Mouse (Mus musculus) forebrain, embryonic 14.5 days (tissue): ENCODE measurements around the gene Olfr961. TPM values are rescaled to one million over a fixed set of nuclear protein-coding genes. Genes with fewer than 3 reads are reported as not detected.

Source experiments
- ATAC-seq: fragments of 200-750 bp; cut with Nextera tagmentation; 2 replicates; pipeline ENCODE4 v1.8.0; 2017; ENCODE audit warnings: mild to moderate bottlenecking, moderate library complexity
- DNase-seq: peaks from one replicate; pipeline ENCODE4 v3.0.0-alpha.2; 2015; ENCODE audit warnings: low spot score
- H3K27ac ChIP-seq: fragments of 300-500 bp; sonication (generic); 2 replicates; pipeline ENCODE4 v1.5.1; 2014; ENCODE audit warnings: low read depth, mild to moderate bottlenecking, control low read depth, low read length, moderate library complexity
- H3K27me3 ChIP-seq: fragments of 300-500 bp; sonication (generic); replicated peaks from 2 replicates; pipeline ENCODE4 v1.6.1; 2014; ENCODE audit warnings: low read length, control low read depth, mixed read lengths; ENCODE audit not compliant: control insufficient read depth, insufficient read depth
- H3K36me3 ChIP-seq: fragments of 300-500 bp; sonication (generic); 2 replicates; pipeline ENCODE4 v1.6.1; 2014; ENCODE audit warnings: low read length, control low read depth; ENCODE audit not compliant: control insufficient read depth, insufficient read depth
- H3K4me1 ChIP-seq: fragments of 300-500 bp; sonication (generic); 2 replicates; pipeline ENCODE4 v1.6.1; 2014; ENCODE audit warnings: antibody characterized with exemption, low read length, control low read depth; ENCODE audit not compliant: control insufficient read depth, insufficient read depth
- H3K4me2 ChIP-seq: fragments of 300-500 bp; sonication (generic); 2 replicates; pipeline ENCODE4 v1.6.1; 2014; ENCODE audit warnings: mild to moderate bottlenecking, control low read depth, low read length
- H3K4me3 ChIP-seq: fragments of 300-500 bp; sonication (generic); 2 replicates; pipeline ENCODE4 v1.5.1; 2014; ENCODE audit warnings: low read depth, low read length, control low read depth
- H3K9ac ChIP-seq: fragments of 300-500 bp; sonication (generic); 2 replicates; pipeline ENCODE4 v1.6.1; 2014; ENCODE audit warnings: mild to moderate bottlenecking, low read length, control low read depth, moderate library complexity
- H3K9me3 ChIP-seq: fragments of 300-500 bp; sonication (generic); replicated peaks from 2 replicates; pipeline ENCODE4 v1.6.1; 2016; ENCODE audit warnings: low read length, control low read depth, mixed read lengths; ENCODE audit not compliant: control insufficient read depth
- WGBS: fragments of 180-500 bp; shearing (Covaris S2); extraction: QIAGEN DNeasy Blood & Tissue Kit; methylation state at CpG from one replicate; pipeline ENCODE4 v1.1.7; 2014; 5-methylcytosine and 5-hydroxymethylcytosine counted together
- polyA plus RNA-seq: library from polyadenylated mRNA; unstranded; fragments of >200 nt; fragmentation: Nextera tagmentation; extraction: Ambion mirVana; gene quantifications from 2 replicates; pipeline ENCODE4 v1.2.1, GENCODE M21; 2014

The Olfr961 gene
- not detected in 2 replicates for polyA plus RNA-seq

- no peaks in the 10 kb centered on the region for H3K27me3 ChIP-seq
- H3K9me3 ChIP-seq: no peaks in the 10 kb centered on the region
- H3K4me3 ChIP-seq: no peak within 1 kb of the TSS
- no peaks in the 10 kb centered on the region for H3K36me3 ChIP-seq
- ATAC-seq: no peak
- H3K27ac ChIP-seq: no peak within 1 kb of the TSS
- no peak for DNase-seq
- H3K4me2 ChIP-seq: no peak within 1 kb of the TSS
- no peaks in the 10 kb centered on the region for H3K4me1 ChIP-seq
- no peak within 1 kb of the TSS for H3K9ac ChIP-seq
These were observed at the start of gene Olfr961 for GRCm38 (mm10) chr9:39644785-39645184. Olfr961 (plus strand) TSS chr9:39645085.

GRCm38 (mm10) chr9:39602536-39603332 lies 42.2 kb upstream of the Olfr961 start:
- peak; percentile 89 for DNase-seq
- Histone ChIP-seq H3K4me2 (peak overlapping the region; percentile 65), H3K4me1 (peaks cover 14% of the 10 kb centered on the region), H3K36me3 (no peaks in the 10 kb centered on the region), H3K27me3 (no peaks in the 10 kb centered on the region), H3K9me3 (no peaks in the 10 kb centered on the region), H3K9ac (peak overlapping the region; percentile 50), H3K27ac (peak overlapping the region; percentile 44; the same call in 1 of the 2 replicates), H3K4me3 (peak overlapping the region; percentile 34)
- peak; percentile 94 for ATAC-seq
- under 1% methylated on average over 17 of the region's 19 CpGs for WGBS

- Histone ChIP-seq H3K4me2 (peak overlapping the region; percentile 65), H3K9me3 (no peaks in the 10 kb centered on the region), H3K27ac (peak overlapping the region; percentile 44; the same call in 1 of the 2 replicates), H3K9ac (peak overlapping the region; percentile 50), H3K27me3 (no peaks in the 10 kb centered on the region), H3K36me3 (no peaks in the 10 kb centered on the region), H3K4me3 (peak overlapping the region; percentile 34), H3K4me1 (peaks cover 14% of the 10 kb centered on the region)
- ATAC-seq (peak; percentile 55), DNase-seq (peak; percentile 40)
- 0% methylated on average over 9 of the region's 9 CpGs for WGBS
These were observed 41.5 kb upstream of the Olfr961 start for GRCm38 (mm10) chr9:39603333-39603845.

- 0 out of 2 replicates have a peak within 1 kb of the TSS, but pooled peaks have one; percentile 44 for H3K27ac ChIP-seq
- ATAC-seq: 0 out of 2 replicates have a peak, but pooled peaks have one; percentile 22
These were observed 40.9 kb upstream of the Olfr961 start, which contains the start of gene AW551984 for GRCm38 (mm10) chr9:39603999-39604453. AW551984 (minus strand) TSS chr9:39604403.

GRCm38 (mm10) chr9:39608497-39608896 lies 36.4 kb upstream of the Olfr961 start:
- Histone ChIP-seq H3K36me3 (no peaks in the 10 kb centered on the region), H3K9ac (no peak overlapping the region), H3K4me3 (no peak overlapping the region), H3K27ac (no peak overlapping the region), H3K4me1 (peaks cover 11% of the 10 kb centered on the region), H3K9me3 (no peaks in the 10 kb centered on the region), H3K4me2 (no peak overlapping the region), H3K27me3 (no peaks in the 10 kb centered on the region)
- no peak for DNase-seq
- no peak for ATAC-seq

More at GRCm38 (mm10) chr9:39603999-39604453, 40.9 kb upstream of the Olfr961 start, which contains the start of gene AW551984:
- WGBS: 0% methylated on average over 8 of the region's 8 CpGs
- DNase-seq: peak; percentile 47
- Histone ChIP-seq H3K4me2 (peak within 1 kb of the TSS; percentile 65), H3K9ac (peak within 1 kb of the TSS; percentile 50), H3K27me3 (no peaks in the 10 kb centered on the region), H3K36me3 (no peaks in the 10 kb centered on the region), H3K9me3 (no peaks in the 10 kb centered on the region), H3K4me1 (peaks cover 14% of the 10 kb centered on the region), H3K4me3 (peak within 1 kb of the TSS; percentile 34)

- ATAC-seq: no peak
- Histone ChIP-seq H3K36me3 (no peaks in the 10 kb centered on the region), H3K4me1 (no peaks in the 10 kb centered on the region), H3K27ac (no peak within 1 kb of the TSS), H3K4me2 (no peak within 1 kb of the TSS), H3K9me3 (no peaks in the 10 kb centered on the region), H3K9ac (no peak within 1 kb of the TSS), H3K27me3 (no peaks in the 10 kb centered on the region), H3K4me3 (no peak within 1 kb of the TSS)
- DNase-seq: no peak
- WGBS: 74% methylated on average over 3 of the region's 3 CpGs
These were observed 34.5 kb upstream of the Olfr961 start, which contains the start of gene Olfr148 for GRCm38 (mm10) chr9:39610355-39610754. Olfr148 (plus strand) TSS chr9:39610655.

GRCm38 (mm10) chr9:39611953-39612352 lies 32.9 kb upstream of the Olfr961 start:
- Histone ChIP-seq H3K4me3 (no peak overlapping the region), H3K9ac (no peak overlapping the region), H3K9me3 (no peaks in the 10 kb centered on the region), H3K27ac (no peak overlapping the region), H3K36me3 (no peaks in the 10 kb centered on the region), H3K27me3 (no peaks in the 10 kb centered on the region), H3K4me1 (no peaks in the 10 kb centered on the region), H3K4me2 (no peak overlapping the region)
- ATAC-seq (0 out of 2 replicates have a peak, but pooled peaks have one; percentile 44), DNase-seq (peak; percentile 76)
- WGBS: 68% methylated on average over 1 of the region's 1 CpGs

GRCm38 (mm10) chr9:39621073-39621472 lies 23.8 kb upstream of the Olfr961 start, which contains the start of gene Olfr960:
Olfr960 (plus strand) TSS chr9:39621373.
- ATAC-seq (no peak), DNase-seq (no peak)
- WGBS: 26% methylated on average over 1 of the region's 1 CpGs
- Histone ChIP-seq H3K9ac (no peak within 1 kb of the TSS), H3K4me1 (no peaks in the 10 kb centered on the region), H3K27me3 (no peaks in the 10 kb centered on the region), H3K27ac (no peak within 1 kb of the TSS), H3K36me3 (no peaks in the 10 kb centered on the region), H3K9me3 (no peaks in the 10 kb centered on the region), H3K4me3 (no peak within 1 kb of the TSS), H3K4me2 (no peak within 1 kb of the TSS)
